Mouse (Mus musculus) heart, embryonic 14.5 days (tissue): Measurements from ENCODE around the gene Rnf207. TPM values are rescaled to one million over a fixed set of nuclear protein-coding genes. Genes with fewer than 3 reads are reported as not detected.

Experiments used
- ATAC-seq: fragments of 200-750 bp; cut with Nextera tagmentation; 2 replicates; pipeline ENCODE4 v1.8.0; 2017; ENCODE audit warnings: low read depth, moderate TSS enrichment; ENCODE audit not compliant: insufficient number of reproducible peaks, insufficient read depth, low FRiP score
- H3K27ac ChIP-seq, 2 experiments: fragments of 200-500 bp in 1 of 2; fragments of 300-500 bp in 1 of 2; sonication (generic) in 1 of 2; replicated peaks in 1 of 2; 2 replicates each; pipeline ENCODE4 v1.5.1; 2012 to 2014; ENCODE audit warnings: low read depth in 2 of 2, low read length in 2 of 2, control low read depth in 1 of 2, mild to moderate bottlenecking in 1 of 2, mixed read lengths in 1 of 2; ENCODE audit not compliant: control insufficient read depth in 1 of 2, insufficient read depth in 1 of 2
- H3K27me3 ChIP-seq: fragments of 300-500 bp; sonication (generic); 2 replicates; pipeline ENCODE4 v1.6.1; 2014; ENCODE audit warnings: mild to moderate bottlenecking, low read length, control low read depth; ENCODE audit not compliant: control insufficient read depth, insufficient read depth
- H3K36me3 ChIP-seq: fragments of 300-500 bp; sonication (generic); 2 replicates; pipeline ENCODE4 v1.6.1; 2014; ENCODE audit warnings: mild to moderate bottlenecking, control low read depth, low read length, mixed read lengths; ENCODE audit not compliant: control insufficient read depth, insufficient read depth
- H3K4me1 ChIP-seq, 2 experiments: fragments of 200-500 bp in 1 of 2; fragments of 300-500 bp in 1 of 2; sonication (generic) in 1 of 2; 2 replicates each; pipeline ENCODE4 v1.6.1; 2012 to 2014; ENCODE audit warnings: low read length in 2 of 2, control low read depth in 1 of 2, mixed read lengths in 1 of 2; ENCODE audit not compliant: control insufficient read depth in 2 of 2, insufficient read depth in 2 of 2
- H3K4me2 ChIP-seq: fragments of 300-500 bp; sonication (generic); 2 replicates; pipeline ENCODE4 v1.6.1; 2014; ENCODE audit warnings: mild to moderate bottlenecking, low read length
- H3K4me3 ChIP-seq, 2 experiments: fragments of 200-500 bp in 1 of 2; fragments of 300-500 bp in 1 of 2; sonication (generic) in 1 of 2; 2 replicates each; pipeline ENCODE4 v1.5.1; 2012 to 2014; ENCODE audit warnings: low read length in 2 of 2, mild to moderate bottlenecking in 2 of 2, control low read depth in 1 of 2, low read depth in 1 of 2, moderate library complexity in 1 of 2; ENCODE audit not compliant: control insufficient read depth in 1 of 2, insufficient read depth in 1 of 2
- H3K9ac ChIP-seq: fragments of 300-500 bp; sonication (generic); 2 replicates; pipeline ENCODE4 v1.6.1; 2014; ENCODE audit warnings: mild to moderate bottlenecking, low read length
- H3K9me3 ChIP-seq: fragments of 300-500 bp; sonication (generic); 2 replicates; pipeline ENCODE4 v1.6.1; 2016; ENCODE audit warnings: low read length, control low read depth; ENCODE audit not compliant: control insufficient read depth
- WGBS: fragments of 180-500 bp; shearing (Covaris S2); extraction: QIAGEN DNeasy Blood & Tissue Kit; methylation state at CpG from one replicate; pipeline ENCODE4 v1.1.7; 2014; 5-methylcytosine and 5-hydroxymethylcytosine counted together
- polyA plus RNA-seq: library from polyadenylated mRNA; unstranded; fragments of >200 nt; fragmentation: Nextera tagmentation; extraction: Ambion mirVana; gene quantifications from 2 replicates; pipeline ENCODE4 v1.2.1, GENCODE M21; 2014

The Rnf207 gene
- polyA plus RNA-seq, 1 experiment from 2014 or later = 74.9 TPM

DNA sequence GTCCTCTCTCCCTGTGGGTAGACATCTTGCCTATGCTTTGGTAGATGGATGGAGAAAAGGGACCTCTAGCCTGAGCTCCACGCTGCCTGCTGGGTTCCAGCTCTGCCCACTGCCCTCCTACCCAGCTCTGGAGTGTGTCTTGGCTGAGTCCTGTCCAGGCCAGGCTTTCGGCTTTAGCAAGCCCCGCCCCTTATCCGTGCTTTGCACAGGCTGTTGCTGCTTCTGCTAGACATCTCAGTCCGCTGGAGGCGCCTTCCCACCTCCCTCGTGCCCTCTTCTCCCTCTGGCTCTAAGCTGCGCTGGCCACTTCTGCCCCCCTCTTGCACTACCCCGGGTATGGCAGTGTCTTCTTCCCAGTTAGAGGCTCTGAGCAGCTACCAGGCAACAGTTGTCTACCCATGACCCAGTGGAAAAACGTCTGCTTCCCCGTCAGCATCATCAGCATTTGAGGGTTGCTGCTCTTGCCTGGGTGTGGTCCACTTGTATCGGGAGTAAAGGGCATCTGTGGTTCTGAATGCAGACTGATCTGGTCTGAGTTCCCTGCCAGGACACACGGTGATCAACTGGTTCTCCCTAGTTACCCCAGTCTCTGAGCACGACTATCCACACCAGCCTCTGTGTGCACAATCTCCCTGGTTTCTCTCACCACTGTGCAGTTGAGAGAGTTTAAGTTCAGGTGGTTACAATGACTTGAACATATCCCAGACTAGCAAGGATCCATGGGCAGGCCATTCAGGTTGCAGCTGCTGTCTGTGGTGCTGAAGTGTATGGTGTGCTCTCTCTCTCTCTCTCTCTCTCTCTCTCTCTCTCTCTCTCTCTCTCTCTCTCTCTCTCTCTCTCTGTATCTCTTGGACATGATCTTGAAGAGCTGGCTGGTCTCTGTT lies 32.9 kb upstream of the Rnf207 start:
- Histone ChIP-seq H3K9ac (no peak overlapping the region), H3K27ac (no peak overlapping the region), H3K9me3 (no peaks in the 10 kb centered on the region), H3K4me3 (no peak overlapping the region), H3K4me2 (no peak overlapping the region), H3K36me3 (no peaks in the 10 kb centered on the region), H3K4me1 (no peaks in the 10 kb centered on the region), H3K27me3 (peaks cover 56% of the 10 kb centered on the region)
- WGBS = 12% methylated on average over 14 of the region's 14 CpGs
- no peak for ATAC-seq

DNA sequence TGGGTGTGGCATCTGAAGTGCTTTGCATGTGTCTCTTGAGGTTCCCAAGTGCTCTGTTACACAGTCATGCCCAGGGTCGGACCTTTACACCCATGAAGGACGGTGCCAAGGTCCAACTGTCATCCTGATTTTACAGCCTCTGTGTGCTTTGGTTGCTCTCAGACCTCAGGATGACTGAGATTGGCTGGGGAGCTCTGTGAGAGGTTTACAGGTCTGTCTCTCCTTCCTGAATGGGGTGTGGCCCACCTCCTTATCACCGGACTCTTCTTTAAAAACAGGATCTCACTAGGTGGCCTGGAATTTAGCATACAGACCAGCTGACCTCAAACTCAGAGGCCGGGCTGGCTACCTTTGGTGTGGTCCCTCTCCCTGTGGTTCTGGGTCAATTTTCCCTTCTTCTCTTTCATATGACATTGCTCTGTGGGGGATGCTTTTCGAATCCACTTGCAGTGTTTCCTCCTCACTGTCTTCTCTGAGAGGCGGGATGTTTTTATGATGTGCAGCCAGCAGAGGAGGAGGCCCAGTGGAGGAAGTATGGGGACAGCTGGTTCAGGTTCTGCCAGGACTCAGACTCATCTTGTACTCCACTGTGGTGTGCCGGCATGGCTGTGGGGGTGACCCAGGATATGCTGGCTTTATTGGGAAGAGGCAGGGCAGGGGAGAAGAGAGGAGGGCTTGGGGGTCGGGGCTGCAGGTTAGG lies 32.1 kb upstream of the Rnf207 start:
- Histone ChIP-seq H3K36me3 (no peaks in the 10 kb centered on the region), H3K9me3 (no peaks in the 10 kb centered on the region), H3K27ac (no peak overlapping the region), H3K9ac (no peak overlapping the region), H3K4me2 (no peak overlapping the region), H3K4me3 (no peak overlapping the region), H3K4me1 (peaks cover 0 to 3% of the 10 kb centered on the region in 2 experiments; a peak in 1 of 4 replicates), H3K27me3 (peaks cover 52% of the 10 kb centered on the region)
- ATAC-seq = no peak
- WGBS = 18% methylated on average over 8 of the region's 8 CpGs

GRCm38 (mm10) chr4:152349837-152350381 lies 31.1 kb upstream of the Rnf207 start:
- H3K4me2 ChIP-seq = no peak overlapping the region
- no peak overlapping the region for H3K4me3 ChIP-seq
- H3K4me1 ChIP-seq = peaks cover 6 to 7% of the 10 kb centered on the region in 2 experiments; a peak in 3 of 4 replicates
- 14% methylated on average over 17 of the region's 17 CpGs for WGBS
- no peak overlapping the region for H3K9ac ChIP-seq
- no peaks in the 10 kb centered on the region for H3K9me3 ChIP-seq
- H3K36me3 ChIP-seq = no peaks in the 10 kb centered on the region
- ATAC-seq = no peak
- peaks cover 50% of the 10 kb centered on the region for H3K27me3 ChIP-seq
- H3K27ac ChIP-seq = no peak overlapping the region

GRCm38 (mm10) chr4:152345120-152345889 lies 26.5 kb upstream of the Rnf207 start:
- H3K4me3 ChIP-seq = no peak overlapping the region
- 38% methylated on average over 7 of the region's 7 CpGs for WGBS
- no peak overlapping the region for H3K27ac ChIP-seq
- H3K4me1 ChIP-seq = peaks cover 8% of the 10 kb centered on the region in 2 experiments; a peak in 3 of 4 replicates
- ATAC-seq = no peak
- no peaks in the 10 kb centered on the region for H3K9me3 ChIP-seq
- H3K4me2 ChIP-seq = no peak overlapping the region
- no peak overlapping the region for H3K9ac ChIP-seq
- H3K27me3 ChIP-seq = peaks cover 61% of the 10 kb centered on the region
- H3K36me3 ChIP-seq = no peaks in the 10 kb centered on the region

- Histone ChIP-seq H3K27me3 (peaks cover 61% of the 10 kb centered on the region), H3K27ac (no peak overlapping the region), H3K36me3 (no peaks in the 10 kb centered on the region), H3K4me2 (no peak overlapping the region), H3K9me3 (no peaks in the 10 kb centered on the region), H3K4me1 (peaks cover 8% of the 10 kb centered on the region in 2 experiments; a peak in 3 of 4 replicates), H3K9ac (no peak overlapping the region), H3K4me3 (no peak overlapping the region)
- ATAC-seq = no peak
- 52% methylated on average over 7 of the region's 7 CpGs for WGBS
These were observed 25.9 kb upstream of the Rnf207 start for GRCm38 (mm10) chr4:152344651-152345050.

DNA sequence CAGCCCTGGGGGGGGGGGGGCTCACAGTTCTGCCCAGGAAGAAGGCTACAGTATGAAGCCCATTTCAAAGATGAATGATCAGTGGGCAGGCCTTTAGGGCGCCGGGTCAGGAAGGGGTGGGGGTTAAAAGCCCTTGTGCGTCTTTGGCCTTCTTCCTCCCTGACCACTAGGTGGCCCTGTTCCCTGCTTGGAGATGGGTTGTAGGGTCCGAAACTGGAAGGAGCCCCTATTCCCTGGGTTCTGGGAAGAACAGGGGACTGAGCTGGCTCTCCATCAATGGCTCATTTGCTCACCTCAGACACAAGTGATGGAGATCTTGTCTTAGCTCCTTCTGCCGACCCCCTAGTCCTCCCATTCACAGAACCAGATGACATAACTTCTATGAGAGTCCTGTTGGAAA lies 24.5 kb upstream of the Rnf207 start:
- Histone ChIP-seq H3K9ac (no peak overlapping the region), H3K9me3 (no peaks in the 10 kb centered on the region), H3K4me3 (no peak overlapping the region), H3K36me3 (no peaks in the 10 kb centered on the region), H3K4me2 (no peak overlapping the region), H3K27me3 (peaks cover 62% of the 10 kb centered on the region), H3K27ac (no peak overlapping the region), H3K4me1 (peaks cover 8 to 21% of the 10 kb centered on the region in 2 experiments)
- WGBS = 11% methylated on average over 5 of the region's 5 CpGs
- no peak for ATAC-seq
